Mouse (Mus musculus) heart, embryonic 13.5 days (tissue): ENCODE data around the gene Ano10. TPM values are rescaled to one million over a fixed set of nuclear protein-coding genes. Genes with fewer than 3 reads are reported as not detected.

Source experiments
- ATAC-seq: fragments of 200-750 bp; cut with Nextera tagmentation; 2 replicates; pipeline ENCODE4 v1.8.0; 2017; ENCODE audit warnings: moderate TSS enrichment; ENCODE audit not compliant: insufficient number of reproducible peaks, low FRiP score, low TSS enrichment; ENCODE audit errors: extremely low read depth
- H3K27ac ChIP-seq: fragments of 300-500 bp; sonication (generic); replicated peaks from 2 replicates; pipeline ENCODE4 v1.5.1; 2015; ENCODE audit warnings: moderate library complexity, mild to moderate bottlenecking, inconsistent platforms
- H3K27me3 ChIP-seq: fragments of 300-500 bp; sonication (generic); replicated peaks from 2 replicates; pipeline ENCODE4 v1.6.1; 2015; ENCODE audit warnings: mild to moderate bottlenecking, inconsistent platforms
- H3K36me3 ChIP-seq: fragments of 300-500 bp; sonication (generic); 2 replicates; pipeline ENCODE4 v1.6.1; 2015; ENCODE audit warnings: mild to moderate bottlenecking, inconsistent platforms
- H3K4me1 ChIP-seq: fragments of 300-500 bp; sonication (generic); 2 replicates; pipeline ENCODE4 v1.6.1; 2015; ENCODE audit warnings: inconsistent platforms
- H3K4me2 ChIP-seq: fragments of 300-500 bp; sonication (generic); 2 replicates; pipeline ENCODE4 v1.6.1; 2015; ENCODE audit warnings: inconsistent platforms, mild to moderate bottlenecking, moderate library complexity
- H3K4me3 ChIP-seq: fragments of 300-500 bp; sonication (generic); 2 replicates; pipeline ENCODE4 v1.5.1; 2015; ENCODE audit warnings: moderate library complexity, mild to moderate bottlenecking, inconsistent platforms
- H3K9ac ChIP-seq: fragments of 300-500 bp; sonication (generic); 2 replicates; pipeline ENCODE4 v1.6.1; 2015; ENCODE audit warnings: inconsistent platforms, mild to moderate bottlenecking, moderate library complexity
- H3K9me3 ChIP-seq: fragments of 300-500 bp; sonication (generic); 2 replicates; pipeline ENCODE4 v1.6.1; 2016; ENCODE audit warnings: inconsistent platforms
- WGBS: fragments of 180-500 bp; shearing (Covaris S2); methylation state at CpG from one replicate; pipeline ENCODE4 v1.1.7; 2015; ENCODE audit warnings: mixed read lengths; 5-methylcytosine and 5-hydroxymethylcytosine counted together
- polyA plus RNA-seq: library from polyadenylated mRNA; unstranded; fragments of >200 nt; fragmentation: Nextera tagmentation; extraction: Ambion mirVana; gene quantifications from 2 replicates; pipeline ENCODE4 v1.2.1, GENCODE M21; 2015

Ano10 gene
- polyA plus RNA-seq: 29.2 and 30.8 TPM in 2 replicates

GRCm38 (mm10) chr9:122294242-122294881, at the start of gene Ano10:
Ano10 (minus strand) TSS chr9:122294423.
- WGBS: under 1% methylated on average over 51 of the region's 51 CpGs
- Histone ChIP-seq H3K36me3 (no peaks in the 10 kb centered on the region), H3K4me1 (peaks cover 10% of the 10 kb centered on the region), H3K27me3 (no peaks in the 10 kb centered on the region), H3K27ac (peak within 1 kb of the TSS; percentile 77), H3K4me2 (peak within 1 kb of the TSS; percentile 79), H3K9me3 (no peaks in the 10 kb centered on the region), H3K9ac (peak within 1 kb of the TSS; percentile 92), H3K4me3 (peak within 1 kb of the TSS; percentile 85)
- ATAC-seq: peak; percentile 93

DNA sequence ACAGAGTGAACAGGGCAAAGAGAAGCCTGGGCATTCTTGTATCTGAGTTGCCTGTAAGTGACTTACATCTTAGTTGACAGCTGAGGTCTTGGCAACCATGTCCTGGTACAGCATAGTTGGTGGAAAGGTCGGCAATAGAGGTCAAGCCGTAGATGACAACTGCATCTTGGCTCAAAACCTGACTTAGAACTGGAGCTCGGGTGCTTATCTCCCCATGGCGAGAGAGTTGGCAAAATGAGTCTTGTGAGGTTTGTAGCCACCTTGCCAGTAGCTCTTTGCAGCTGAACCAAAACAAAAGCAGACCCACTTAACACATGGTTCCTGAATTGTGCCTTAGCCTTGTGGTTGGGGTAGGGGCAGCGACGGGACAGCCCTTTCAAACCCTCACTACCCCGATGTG, 49.2 kb upstream of the Ano10 start:
- no peaks in the 10 kb centered on the region for H3K36me3 ChIP-seq
- no peaks in the 10 kb centered on the region for H3K9me3 ChIP-seq

DNA sequence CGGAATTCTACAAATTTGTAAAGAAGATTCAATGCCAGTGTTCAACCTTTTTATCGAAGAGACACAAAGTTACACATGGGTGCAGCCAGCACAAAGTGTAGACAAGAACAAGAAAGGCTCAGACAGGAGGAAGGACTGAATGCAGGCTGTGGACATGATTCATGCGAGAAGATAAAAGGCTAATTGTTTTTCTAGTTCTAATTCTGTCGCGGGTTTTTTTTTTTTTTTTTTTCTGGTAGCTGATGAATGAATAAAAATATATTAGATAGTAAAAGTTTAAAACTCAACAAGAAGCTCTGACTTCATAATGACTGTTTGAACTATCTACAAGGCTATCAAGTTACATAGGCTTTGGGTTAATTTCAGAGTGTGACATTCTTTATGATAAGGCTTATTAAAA, 45.7 kb upstream of the Ano10 start:
- no peaks in the 10 kb centered on the region for H3K27me3 ChIP-seq
- 60% methylated on average over 5 of the region's 5 CpGs for WGBS
- no peak overlapping the region for H3K4me2 ChIP-seq
- no peaks in the 10 kb centered on the region for H3K9me3 ChIP-seq
- ATAC-seq: no peak
- H3K27ac ChIP-seq: no peak overlapping the region
- no peaks in the 10 kb centered on the region for H3K4me1 ChIP-seq
- no peak overlapping the region for H3K4me3 ChIP-seq
- no peaks in the 10 kb centered on the region for H3K36me3 ChIP-seq
- no peak overlapping the region for H3K9ac ChIP-seq

More for the DNA sequence above, 49.2 kb upstream of the Ano10 start:
- Histone ChIP-seq H3K4me2 (no peak overlapping the region), H3K4me1 (no peaks in the 10 kb centered on the region), H3K27ac (no peak overlapping the region), H3K4me3 (no peak overlapping the region), H3K27me3 (no peaks in the 10 kb centered on the region), H3K9ac (no peak overlapping the region)
- ATAC-seq: no peak
- WGBS: 66% methylated on average over 7 of the region's 7 CpGs

DNA sequence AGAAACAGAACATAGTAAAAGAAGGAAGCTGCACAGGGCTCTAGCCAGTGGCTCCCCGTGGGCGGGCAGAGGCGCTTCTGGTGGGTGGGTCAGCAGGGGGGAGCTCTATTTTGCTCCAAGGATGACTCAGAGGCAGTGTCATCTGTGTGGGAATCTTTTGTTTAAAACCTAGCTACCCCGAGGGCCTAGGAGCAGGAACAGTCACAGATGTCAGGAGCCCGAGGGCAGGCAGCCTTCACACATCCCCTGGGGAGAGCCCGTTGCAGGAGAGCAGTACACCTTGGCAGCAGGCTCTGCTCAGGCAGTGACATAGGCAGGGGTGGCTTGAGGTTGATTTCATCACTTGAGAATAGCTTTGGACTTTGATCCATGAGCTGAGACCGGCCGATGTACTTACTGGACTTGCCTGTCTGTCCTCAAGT, 43.3 kb upstream of the Ano10 start:
- Histone ChIP-seq H3K27ac (no peak overlapping the region), H3K4me2 (no peak overlapping the region), H3K27me3 (no peaks in the 10 kb centered on the region), H3K36me3 (no peaks in the 10 kb centered on the region), H3K9ac (no peak overlapping the region), H3K9me3 (no peaks in the 10 kb centered on the region), H3K4me3 (no peak overlapping the region), H3K4me1 (no peaks in the 10 kb centered on the region)
- 33% methylated on average over 8 of the region's 8 CpGs for WGBS
- ATAC-seq: no peak

DNA sequence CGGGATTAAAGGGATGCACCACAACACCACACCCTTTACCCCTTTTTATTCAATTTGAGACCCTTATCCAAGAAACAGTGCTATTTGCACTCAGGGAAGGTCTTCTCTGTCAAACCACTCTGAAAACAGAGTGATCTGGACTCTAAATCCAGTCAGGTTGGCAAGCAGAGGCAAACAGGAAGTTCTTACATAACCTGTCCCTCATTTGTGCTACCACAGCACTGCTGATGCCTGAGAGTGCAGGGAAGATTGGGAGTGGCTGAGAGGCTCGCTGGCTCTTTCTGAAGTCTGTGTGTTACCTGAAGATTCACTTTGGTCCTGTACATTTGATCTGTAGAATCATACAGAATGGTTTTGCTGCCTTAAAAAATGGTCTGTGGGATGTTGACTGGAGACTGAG, 42.5 kb upstream of the Ano10 start:
- Histone ChIP-seq H3K4me1 (no peaks in the 10 kb centered on the region), H3K27me3 (no peaks in the 10 kb centered on the region), H3K4me2 (no peak overlapping the region), H3K36me3 (no peaks in the 10 kb centered on the region), H3K27ac (no peak overlapping the region), H3K9me3 (no peaks in the 10 kb centered on the region), H3K9ac (no peak overlapping the region), H3K4me3 (no peak overlapping the region)
- ATAC-seq: no peak
- WGBS: 58% methylated on average over 2 of the region's 2 CpGs

DNA sequence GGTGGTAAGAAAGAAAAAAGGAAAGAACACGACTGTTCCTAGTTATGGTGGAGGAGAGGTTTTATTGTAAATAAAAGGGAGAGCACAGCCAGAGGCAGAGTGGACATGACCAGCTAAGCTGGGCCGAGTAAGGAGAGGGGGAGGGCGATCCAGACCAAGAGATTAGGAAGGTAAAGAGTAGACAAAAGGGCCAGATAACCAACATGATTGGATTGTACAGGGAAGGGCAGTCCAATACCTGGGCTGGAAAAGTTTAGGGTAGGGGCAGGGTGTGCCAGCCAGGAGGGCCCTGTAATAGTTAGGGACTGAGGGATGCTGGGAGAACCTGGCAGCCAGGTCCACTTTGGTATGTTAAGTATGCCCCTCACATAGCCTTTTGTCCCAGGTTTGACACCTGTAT, 34.0 kb upstream of the Ano10 start:
- H3K27ac ChIP-seq: no peak overlapping the region
- H3K9ac ChIP-seq: no peak overlapping the region
- WGBS: 66% methylated on average over 3 of the region's 3 CpGs
- no peaks in the 10 kb centered on the region for H3K27me3 ChIP-seq
- no peak for ATAC-seq
- no peak overlapping the region for H3K4me3 ChIP-seq
- no peaks in the 10 kb centered on the region for H3K9me3 ChIP-seq
- no peaks in the 10 kb centered on the region for H3K36me3 ChIP-seq
- H3K4me1 ChIP-seq: no peaks in the 10 kb centered on the region
- no peak overlapping the region for H3K4me2 ChIP-seq

DNA sequence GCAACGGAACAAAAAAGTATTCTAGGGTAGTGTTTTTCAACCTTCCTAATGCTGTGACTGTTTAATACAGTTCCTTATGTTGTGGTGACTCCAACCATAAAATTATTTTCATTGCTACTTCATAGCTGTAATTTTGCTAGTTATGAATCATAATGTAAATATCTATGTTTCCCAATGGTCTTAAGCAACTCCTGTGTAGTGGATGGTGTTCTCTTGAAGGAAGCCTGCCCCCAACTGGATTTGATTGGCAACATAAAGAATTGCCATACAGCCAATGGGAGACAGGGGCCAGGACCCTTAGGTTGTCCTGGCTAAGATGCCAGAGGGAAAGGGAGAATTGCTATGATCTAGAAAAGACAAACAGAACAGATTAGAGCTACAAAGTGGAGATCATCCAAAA, 31.8 kb upstream of the Ano10 start:
- H3K9ac ChIP-seq: no peak overlapping the region
- H3K4me3 ChIP-seq: no peak overlapping the region
- WGBS: 86% methylated on average over 1 of the region's 1 CpGs
- no peaks in the 10 kb centered on the region; the same call in 1 of the 2 replicates for H3K27me3 ChIP-seq
- no peaks in the 10 kb centered on the region for H3K36me3 ChIP-seq
- no peak overlapping the region for H3K27ac ChIP-seq
- H3K9me3 ChIP-seq: no peaks in the 10 kb centered on the region
- no peaks in the 10 kb centered on the region for H3K4me1 ChIP-seq
- no peak for ATAC-seq
- H3K4me2 ChIP-seq: no peak overlapping the region

DNA sequence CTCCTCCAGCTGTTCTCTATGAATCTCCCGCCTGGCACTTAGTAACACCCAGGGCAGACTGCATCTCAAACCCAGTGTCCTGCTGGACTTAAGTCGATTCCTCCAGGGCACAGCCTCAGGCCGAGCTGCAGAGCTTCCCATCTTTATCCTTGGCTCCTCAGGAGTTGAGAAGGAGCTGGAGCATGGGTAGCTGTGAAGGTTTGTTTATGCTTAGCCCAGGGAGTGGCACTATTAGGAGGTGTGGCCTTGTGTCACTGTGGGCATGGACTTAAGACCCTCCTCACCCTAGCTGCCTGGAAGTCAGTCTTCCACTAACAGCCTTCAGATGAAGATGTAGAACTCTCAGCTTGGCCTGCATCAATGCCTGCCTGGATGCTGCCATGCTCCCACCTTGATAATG, 28.1 kb upstream of the Ano10 start:
- no peak overlapping the region for H3K4me2 ChIP-seq
- no peak for ATAC-seq
- no peaks in the 10 kb centered on the region for H3K4me1 ChIP-seq
- 0 out of 2 replicates have a peak, but pooled peaks cover 2% of the 10 kb centered on the region for H3K9me3 ChIP-seq
- no peak overlapping the region for H3K9ac ChIP-seq
- no peaks in the 10 kb centered on the region for H3K36me3 ChIP-seq
- H3K27me3 ChIP-seq: no peaks in the 10 kb centered on the region; the same call in 1 of the 2 replicates
- WGBS: 54% methylated on average over 3 of the region's 3 CpGs
- no peak overlapping the region for H3K4me3 ChIP-seq
- no peak overlapping the region for H3K27ac ChIP-seq

GRCm38 (mm10) chr9:122320626-122321025, 26.4 kb upstream of the Ano10 start:
- no peak overlapping the region for H3K4me2 ChIP-seq
- 0 out of 2 replicates have a peak, but pooled peaks cover 2% of the 10 kb centered on the region for H3K9me3 ChIP-seq
- H3K9ac ChIP-seq: no peak overlapping the region
- WGBS: 81% methylated on average over 4 of the region's 4 CpGs
- H3K4me3 ChIP-seq: no peak overlapping the region
- H3K4me1 ChIP-seq: no peaks in the 10 kb centered on the region
- H3K36me3 ChIP-seq: no peaks in the 10 kb centered on the region
- no peaks in the 10 kb centered on the region; the same call in 1 of the 2 replicates for H3K27me3 ChIP-seq
- no peak for ATAC-seq
- no peak overlapping the region for H3K27ac ChIP-seq

- Histone ChIP-seq H3K27ac (no peak overlapping the region), H3K27me3 (no peaks in the 10 kb centered on the region; the same call in 1 of the 2 replicates), H3K36me3 (no peaks in the 10 kb centered on the region), H3K9ac (no peak overlapping the region), H3K4me3 (no peak overlapping the region), H3K9me3 (0 out of 2 replicates have a peak, but pooled peaks cover 2% of the 10 kb centered on the region), H3K4me1 (no peaks in the 10 kb centered on the region), H3K4me2 (no peak overlapping the region)
- no peak for ATAC-seq
- WGBS: 70% methylated on average over 7 of the region's 7 CpGs
These were observed 22.3 kb upstream of the Ano10 start for GRCm38 (mm10) chr9:122316562-122316961.

- WGBS: 78% methylated on average over 11 of the region's 11 CpGs
- Histone ChIP-seq H3K36me3 (no peaks in the 10 kb centered on the region), H3K4me2 (no peak overlapping the region), H3K9ac (no peak overlapping the region), H3K27ac (no peak overlapping the region), H3K4me3 (no peak overlapping the region), H3K4me1 (0 out of 2 replicates have a peak, but pooled peaks cover 4% of the 10 kb centered on the region), H3K9me3 (0 out of 2 replicates have a peak, but pooled peaks cover 2% of the 10 kb centered on the region), H3K27me3 (no peaks in the 10 kb centered on the region)
- ATAC-seq: no peak
These were observed 21.3 kb upstream of the Ano10 start for GRCm38 (mm10) chr9:122315501-122315900.

DNA sequence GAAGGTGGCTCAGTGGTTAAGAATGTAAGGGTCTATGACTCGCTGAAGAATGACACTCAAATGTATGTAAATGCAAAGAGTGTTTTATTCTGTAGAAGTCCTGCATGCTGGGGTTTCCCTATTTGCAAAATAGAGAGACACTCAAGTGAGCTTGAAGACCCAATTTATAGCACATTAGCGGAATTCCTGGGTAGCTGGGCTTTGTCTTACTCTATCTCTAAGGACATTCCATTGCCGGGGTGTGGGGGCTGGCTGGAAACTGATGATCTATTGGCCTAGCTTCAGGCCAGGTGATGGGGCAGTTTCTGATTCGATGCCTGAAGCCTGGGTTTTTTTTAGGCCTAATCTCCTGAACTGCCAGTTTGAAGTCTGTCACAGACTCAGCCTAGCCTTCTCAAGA, 20.7 kb upstream of the Ano10 start:
- Histone ChIP-seq H3K27ac (no peak overlapping the region), H3K27me3 (no peaks in the 10 kb centered on the region), H3K36me3 (no peaks in the 10 kb centered on the region), H3K4me2 (no peak overlapping the region), H3K9me3 (no peaks in the 10 kb centered on the region), H3K4me3 (no peak overlapping the region), H3K4me1 (peaks cover 9% of the 10 kb centered on the region), H3K9ac (no peak overlapping the region)
- 42% methylated on average over 4 of the region's 4 CpGs for WGBS
- no peak for ATAC-seq
